Mouse (Mus musculus) myocyte (in vitro differentiated cells): Measurements from ENCODE around the gene Plpp1.

Source experiments
- CEBPB ChIP-seq: IDR thresholded peaks from 2 replicates; pipeline ENCODE4 v1.6.1; 2011; ENCODE audit warnings: mild to moderate bottlenecking, moderate library complexity; ENCODE audit not compliant: poor library complexity, insufficient read depth, severe bottlenecking
- E2F4 ChIP-seq: IDR thresholded peaks from one replicate; pipeline ENCODE4 v1.6.1; 2011; ENCODE audit warnings: mild to moderate bottlenecking, control low read depth, moderate library complexity; ENCODE audit not compliant: insufficient read depth
- MAX ChIP-seq: IDR thresholded peaks from one replicate; pipeline ENCODE4 v1.6.1; 2011; ENCODE audit warnings: low read depth, mild to moderate bottlenecking, control low read depth
- MYOD1 ChIP-seq, 3 experiments: IDR thresholded peaks; one replicate each; pipeline ENCODE4 v1.6.1; 2011; ENCODE audit warnings: control low read depth in 2 of 3, low read depth in 2 of 3, mild to moderate bottlenecking in 2 of 3, moderate library complexity in 1 of 3; ENCODE audit not compliant: insufficient read length in 2 of 3, control insufficient read depth in 1 of 3
- MYOG ChIP-seq, 3 experiments: IDR thresholded peaks; one replicate each; pipeline ENCODE4 v1.6.1; 2011; ENCODE audit warnings: control low read depth in 2 of 3, low read depth in 2 of 3, mild to moderate bottlenecking in 2 of 3; ENCODE audit not compliant: insufficient read length in 2 of 3, control insufficient read depth in 1 of 3, insufficient read depth in 1 of 3
- POLR2A ChIP-seq: IDR thresholded peaks from one replicate; pipeline ENCODE4 v1.6.1; 2011; ENCODE audit warnings: low read depth, mild to moderate bottlenecking, control low read depth, moderate library complexity; ENCODE audit not compliant: insufficient read length
- POLR2AphosphoS2 ChIP-seq: IDR thresholded peaks from one replicate; pipeline ENCODE4 v1.6.1; 2011; ENCODE audit warnings: low read depth, control low read depth; ENCODE audit not compliant: insufficient read length
- REST ChIP-seq: IDR thresholded peaks from one replicate; pipeline ENCODE4 v1.6.1; 2011; ENCODE audit warnings: mild to moderate bottlenecking, control low read depth, moderate library complexity; ENCODE audit not compliant: insufficient read depth, insufficient read length
- TCF12 ChIP-seq: IDR thresholded peaks from one replicate; pipeline ENCODE4 v1.6.1; 2011; ENCODE audit warnings: mild to moderate bottlenecking, control low read depth; ENCODE audit not compliant: poor library complexity, insufficient read depth, severe bottlenecking
- TCF3 ChIP-seq: IDR thresholded peaks from one replicate; pipeline ENCODE4 v1.6.1; 2011; ENCODE audit warnings: low read depth, control low read depth; ENCODE audit not compliant: insufficient read length
- USF1 ChIP-seq: IDR thresholded peaks from one replicate; pipeline ENCODE4 v1.6.1; 2011; ENCODE audit warnings: low read depth, mild to moderate bottlenecking, control low read depth, moderate library complexity

DNA sequence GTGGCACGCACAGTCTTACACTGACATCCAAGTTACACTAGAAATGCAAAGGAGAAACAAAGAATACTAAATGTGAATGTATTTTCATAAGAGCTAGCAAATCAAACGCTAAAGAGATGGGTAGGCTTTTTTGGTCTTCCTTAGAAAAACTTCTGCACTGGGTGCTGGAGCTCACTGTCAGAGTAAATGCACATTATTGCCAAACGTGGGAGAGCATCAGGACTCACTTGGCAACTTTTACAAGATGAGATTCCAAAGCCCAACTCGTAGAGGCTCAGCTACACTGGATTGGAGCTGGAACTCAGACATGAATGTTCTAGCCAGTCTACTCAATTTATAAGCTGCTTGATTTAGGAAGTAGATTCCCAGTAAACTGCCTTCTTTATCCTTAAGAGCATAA, 109.8 kb downstream of the Plpp1 start:
- TF ChIP-seq E2F4 (no peak), POLR2A (no peak), MYOD1 (IDR thresholded peaks at IDR 0.05; ENCODE audit: control insufficient read depth in 1 of 3, insufficient read length in 2 of 3, low read depth in 2 of 3) (no peak), TCF12 (no peak), USF1 (no peak), MAX (no peak), POLR2AphosphoS2 (no peak), CEBPB (no peak), REST (no peak), TCF3 (no peak), MYOG (IDR thresholded peaks at IDR 0.05; ENCODE audit: control insufficient read depth in 1 of 3, insufficient read depth in 1 of 3, insufficient read length in 2 of 3, low read depth in 2 of 3) (no peak)
